Mouse (Mus musculus): ENCODE measurements around the gene Wdr81.

DNA sequence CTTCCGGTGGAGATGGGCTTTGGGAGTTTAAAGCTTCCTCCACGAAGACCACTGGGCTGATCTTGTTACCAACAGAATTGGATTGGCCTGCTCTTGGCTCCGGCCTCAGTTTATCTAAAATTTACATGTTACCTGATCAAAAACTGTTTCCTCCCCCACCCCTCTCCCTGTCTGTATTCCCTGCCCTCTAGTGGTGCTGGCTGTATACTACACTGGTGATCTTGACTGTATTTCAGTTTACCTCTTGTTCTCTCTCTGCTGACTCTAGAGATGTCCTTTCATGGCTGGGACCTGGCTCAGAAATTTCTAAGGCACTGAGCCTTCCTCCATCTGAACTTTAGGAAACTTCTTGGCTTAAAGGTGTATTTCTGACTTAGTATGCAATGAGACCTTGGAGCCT lies 3.7 kb upstream of the Wdr81 start:
- TF ChIP-seq EP300 (IDR thresholded peaks at IDR 0.05; ENCODE audit: low read depth) (no peak), CTCF (IDR thresholded peaks at IDR 0.05; ENCODE audit: low read depth) (peak; percentile 92)
